Mouse (Mus musculus) spleen, postnatal 0 days (tissue): ENCODE results near the gene Dydc1. TPM values are rescaled to one million over a fixed set of nuclear protein-coding genes. Genes with fewer than 3 reads are reported as not detected.

ENCODE experiments used
- polyA plus RNA-seq: library from polyadenylated mRNA; unstranded; fragments of >200 nt; fragmentation: Nextera tagmentation; extraction: Ambion mirVana; gene quantifications from 2 replicates; pipeline ENCODE4 v1.2.1, GENCODE M21; 2015

Gene Dydc1
- polyA plus RNA-seq = not detected in 2 replicates

GRCm38 (mm10) chr14:41072229-41072943 is at the start of gene Dydc1:
TSS of gene Dydc1 (plus strand) at chr14:41072911.

DNA sequence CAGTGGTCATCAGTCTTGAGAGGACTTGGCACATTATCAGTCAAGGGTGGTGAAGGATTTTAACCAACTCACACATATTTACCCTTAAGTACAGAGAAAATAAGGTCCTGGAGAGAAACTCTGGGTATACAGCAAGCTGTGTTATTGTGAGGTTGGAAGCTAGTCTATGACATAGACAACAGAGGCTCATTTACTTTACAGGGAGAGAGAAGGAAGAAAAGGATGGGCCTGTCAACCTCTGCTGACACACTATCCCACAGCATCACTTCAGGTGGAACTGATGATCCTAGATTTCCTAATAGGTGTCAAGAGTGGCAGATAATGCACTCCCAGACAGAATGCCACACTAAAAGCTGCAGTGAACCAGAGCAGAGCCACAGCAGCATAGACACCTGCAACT is 3.6 kb upstream of the Dydc1 start, which contains the start of gene Dydc2:
Gene Dydc2 (minus strand): TSS at position 101 of the 400 bp plus-strand sequence.

GRCm38 (mm10) chr14:41104853-41105444 is 32.2 kb downstream of the Dydc1 start, which contains the start of gene Mat1a:
TSS of gene Mat1a (plus strand) at chr14:41105035.

GRCm38 (mm10) chr14:41131540-41131939 is 58.8 kb downstream of the Dydc1 start, which contains the start of gene Sftpa1:
TSS of gene Sftpa1 (plus strand) at chr14:41131782.

Other genes with a start within 250 kb of the Dydc1 start
- gene Sh2d4b, start 179.6 kb upstream of the Dydc1 start, polyA plus RNA-seq = 0.29 and 0.32 TPM in 2 replicates
- gene Tspan14, start 106.1 kb upstream of the Dydc1 start, polyA plus RNA-seq = 32.9 and 39.6 TPM in 2 replicates
- 76.8 and 81.6 TPM in 2 replicates for gene Fam213a, start 59.1 kb upstream of the Dydc1 start, polyA plus RNA-seq
- not detected in 2 replicates for gene Dydc2, start 3.7 kb upstream of the Dydc1 start, polyA plus RNA-seq
- gene Mat1a, start 32.1 kb downstream of the Dydc1 start, polyA plus RNA-seq = 0.11 and 0.40 TPM in 2 replicates
- 0.14 and 0.21 TPM in 2 replicates for gene Sftpa1, start 58.9 kb downstream of the Dydc1 start, polyA plus RNA-seq
- not detected in 2 replicates for gene Mbl1, start 78.5 kb downstream of the Dydc1 start, polyA plus RNA-seq
- gene Sftpd, start 112.2 kb downstream of the Dydc1 start, polyA plus RNA-seq = 0.12 TPM in 1 of 2 replicates, not detected in the other
- not detected in 2 replicates for gene Gm2832, start 205.9 kb downstream of the Dydc1 start, polyA plus RNA-seq